Mouse (Mus musculus): ENCODE measurements around the gene Stx18.

DNA sequence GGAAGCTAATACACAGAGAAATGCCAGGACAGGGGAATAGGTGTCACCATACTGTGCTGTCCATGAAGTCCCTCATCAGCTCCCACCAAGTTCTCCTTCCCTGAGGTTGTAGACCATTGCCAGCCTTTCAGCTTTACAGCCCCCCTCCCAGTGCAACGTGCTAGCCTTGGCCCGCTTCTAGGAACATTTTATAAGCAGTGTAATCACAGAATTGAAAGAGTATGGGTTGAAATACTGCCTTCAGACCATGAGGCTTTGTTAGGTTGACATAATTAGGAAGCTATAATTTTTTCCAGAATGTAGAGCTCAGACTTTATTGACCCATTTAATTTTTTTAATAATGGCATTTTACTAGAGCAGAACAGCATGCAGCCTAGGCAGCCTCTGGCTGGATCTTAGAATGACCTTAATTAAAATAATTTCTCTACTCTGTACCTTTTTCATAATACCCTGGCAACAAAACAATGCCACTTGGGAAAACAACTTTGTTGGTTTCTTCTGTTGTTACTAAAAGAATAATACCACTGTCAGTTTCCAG lies 60.7 kb downstream of the Stx18 start:
- no peak for TF ChIP-seq CTCF (IDR thresholded peaks at IDR 0.05; ENCODE audit: low read depth, low read length)
- TF ChIP-seq POLR2A (IDR thresholded peaks at IDR 0.05; ENCODE audit: extremely low read depth, insufficient read depth, low read length): no peak
